Mouse (Mus musculus) brown adipose tissue, adult 24 weeks (tissue): ENCODE measurements around the gene Cfap36. TPM values are rescaled to one million over a fixed set of nuclear protein-coding genes. Genes with fewer than 3 reads are reported as not detected.

Experiments used
- polyA plus RNA-seq: library from polyadenylated mRNA; stranded (reverse); fragments of >200 nt; gene quantifications from 2 replicates; pipeline ENCODE4 v1.2.4, GENCODE M21; 2012; ENCODE audit not compliant: missing spikeins, insufficient read depth, insufficient read length

Gene Cfap36
- polyA plus RNA-seq, 1 experiment = 24.3 TPM

Other genes starting within 250 kb of the Cfap36 start
- gene Pnpt1, start 116.7 kb downstream of the Cfap36 start, polyA plus RNA-seq = 37.5 and 45.9 TPM in 2 replicates
- gene Ppp4r3b, start 74.5 kb downstream of the Cfap36 start, polyA plus RNA-seq = 37.5 and 44.4 TPM in 2 replicates
- gene Ccdc88a, start 126.2 kb upstream of the Cfap36 start, polyA plus RNA-seq = 5.3 and 6.8 TPM in 2 replicates